ENCODE assay signal across 25 mouse cellular contexts in the genomic region with DNA sequence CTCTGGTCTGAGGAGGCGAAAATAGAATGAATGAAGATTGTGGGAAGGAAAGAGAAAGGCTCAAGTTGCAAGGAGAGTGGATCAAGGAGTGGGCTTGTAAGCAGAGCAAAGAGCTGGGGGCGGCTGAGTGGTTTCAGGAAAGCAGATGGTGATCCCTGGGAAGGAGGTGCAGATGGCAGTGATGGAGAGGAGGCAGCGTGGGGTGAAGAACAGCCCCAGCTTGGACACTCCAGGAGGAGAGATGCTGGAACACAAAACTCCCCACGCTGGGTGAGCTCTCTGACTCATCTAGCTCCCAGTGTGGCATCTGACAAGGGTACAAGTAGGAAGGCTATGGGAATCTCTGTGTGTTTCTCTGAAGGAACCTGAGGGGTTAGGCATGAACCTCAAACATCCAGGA. TPM values are rescaled to one million over a fixed set of nuclear protein-coding genes. Genes with fewer than 3 reads are reported as not detected.
DNase-seq lines count a peak whose midpoint lies in the region; ATAC-seq lines count a peak whose summit lies in the region.
"Had no signal": no experiment of that assay in that cellular context is flagged by ENCODE, and none has a peak within 500 bp of the region (broad histone marks: within the 10 kb centered on the region; RNA-seq: fewer than 3 reads in every experiment).

No protein-coding gene starts in this region.

- DNase-seq in frontal cortex, postnatal 14 days (ENCODE audit: low spot score in 2 of 2), result no peak
- DNase-seq in layer of hippocampus, adult 8-10 months (ENCODE audit: low spot score in 2 of 2), result peak; percentile 60 to 66
- DNase-seq in layer of hippocampus, postnatal 10 days (ENCODE audit: low spot score in 2 of 2), result no peak
- DNase-seq in right cerebral cortex, adult 2 months (ENCODE audit: low spot score in 2 of 2), result peak; percentile 80
- no peak for DNase-seq in right cerebral cortex, postnatal 4 days
- peak; percentile 87 for DNase-seq in telencephalon, adult 2 months (ENCODE audit: low read depth, low spot score)
- DNase-seq: adrenal gland, postnatal 14 days; cerebellum, adult 11-12 months; cerebellum, adult 9-11 months; embryo, embryonic 11 days; gastrocnemius, postnatal 25 days; heart, adult 18-20 months; heart, postnatal 36 days; kidney, adult 2 months; kidney, postnatal 4 days; liver, embryonic 13.5 days; lung, adult 18-20 months; lung, postnatal 4 days had no signal

- peak; percentile 94 for ATAC-seq in frontal cortex, adult (ENCODE audit: low TSS enrichment)
- no peak for ATAC-seq in megakaryocyte-erythroid progenitor cell, adult 5-6 weeks (replicated peaks; ENCODE audit: low FRiP score, low TSS enrichment, poor library complexity, severe bottlenecking)
- ATAC-seq: forebrain, embryonic 15.5 days; hindbrain, postnatal 0 days; intestine, embryonic 15.5 days; lung, postnatal 0 days; midbrain, embryonic 13.5 days had no signal

RNA-seq across cellular contexts. Expression of a gene that starts 9.2 kb away (rescaled TPM):
- 100 to 1,000 TPM; 173 to 206 (median 191) TPM for total RNA-seq in layer of hippocampus, adult 8-10 months (2022)
- total RNA-seq in layer of hippocampus, postnatal 10 days (2021), result 100 to 1,000 TPM; 153 to 168 TPM
- total RNA-seq in megakaryocyte-erythroid progenitor cell, adult 5-6 weeks (2014; fragmentation: Nextera tagmentation), result not detected in 2 replicates
- not detected in 2 replicates for total RNA-seq in megakaryocyte-erythroid progenitor cell, adult 5-6 weeks (2017)

Comparison
In these comparisons a context has a peak if more than half of its experiments do, and no peak if none do; other contexts are left out.
1. DNase-seq: peak in layer of hippocampus, adult 8-10 months (2 of 2), right cerebral cortex, adult 2 months (2 of 2) and telencephalon, adult 2 months (single experiment); none in frontal cortex, postnatal 14 days (0 of 2), layer of hippocampus, postnatal 10 days (0 of 2) and right cerebral cortex, postnatal 4 days (single experiment).
2. RNA of a gene that starts 9.2 kb away (total RNA-seq): 173 to 206 TPM in layer of hippocampus, adult 8-10 months and 153 to 168 TPM in layer of hippocampus, postnatal 10 days; not detected in megakaryocyte-erythroid progenitor cell, adult 5-6 weeks; every median in the first group is over 100 times any median in the second.